ENCODE assay signal across 40 mouse cellular contexts in genomic region chr17:25954671-25955070, GRCm38 (mm10). TPM values are rescaled to one million over a fixed set of nuclear protein-coding genes. Genes with fewer than 3 reads are reported as not detected.
"Had no signal": no experiment of that assay in that cellular context is flagged by ENCODE, and none has a peak within 500 bp of the region (broad histone marks: within the 10 kb centered on the region; RNA-seq: fewer than 3 reads in every experiment).

No protein-coding gene starts in this region.

- H3K9me3 ChIP-seq: heart, embryonic 10.5 days; heart, embryonic 12.5 days; heart, embryonic 13.5 days; heart, embryonic 15.5 days; hindbrain, embryonic 10.5 days; hindbrain, embryonic 12.5 days; hindbrain, embryonic 13.5 days; hindbrain, embryonic 15.5 days; intestine, embryonic 15.5 days; kidney, embryonic 15.5 days had no signal

- H3K9ac ChIP-seq: heart, embryonic 12.5 days; heart, embryonic 13.5 days; heart, embryonic 15.5 days; hindbrain, embryonic 12.5 days; hindbrain, embryonic 13.5 days; hindbrain, embryonic 14.5 days; hindbrain, embryonic 15.5 days; intestine, embryonic 15.5 days; kidney, embryonic 15.5 days had no signal

- H3K4me2 ChIP-seq: heart, embryonic 11.5 days; heart, embryonic 12.5 days; heart, embryonic 13.5 days; heart, embryonic 15.5 days; hindbrain, embryonic 12.5 days; hindbrain, embryonic 13.5 days; hindbrain, embryonic 14.5 days; hindbrain, embryonic 15.5 days; intestine, embryonic 15.5 days; kidney, embryonic 15.5 days had no signal

- H3K36me3 ChIP-seq: hindbrain, embryonic 15.5 days had no signal

- DNase-seq: heart, postnatal 10 days; heart, postnatal 14 days; heart, postnatal 36 days; heart, postnatal 4 days; kidney, adult 11 months; kidney, adult 18-20 months; kidney, adult 2 months; kidney, adult 8-10 months; kidney, adult 9 months; kidney, postnatal 10 days; kidney, postnatal 14 days; kidney, postnatal 25 days; kidney, postnatal 36 days; kidney, postnatal 4 days; layer of hippocampus, adult 9-11 months; layer of hippocampus, postnatal 36 days had no signal

- ATAC-seq: hindbrain, embryonic 16.5 days; hindbrain, postnatal 0 days; inflammation-experienced regulatory T-cells, adult 6 months; intestine, embryonic 15.5 days; intestine, embryonic 16.5 days; intestine, postnatal 0 days had no signal

- H3K4me3 ChIP-seq: heart, embryonic 10.5 days; heart, embryonic 12.5 days; heart, embryonic 13.5 days; heart, embryonic 15.5 days; hindbrain, embryonic 10.5 days; hindbrain, embryonic 12.5 days; hindbrain, embryonic 13.5 days; hindbrain, embryonic 15.5 days; intestine, embryonic 15.5 days; kidney, embryonic 15.5 days; layer of hippocampus, adult 2 months had no signal

- H3K27ac ChIP-seq: heart, embryonic 10.5 days; heart, embryonic 13.5 days; heart, embryonic 15.5 days; hindbrain, embryonic 10.5 days; hindbrain, embryonic 12.5 days; hindbrain, embryonic 13.5 days; hindbrain, embryonic 14.5 days; hindbrain, embryonic 15.5 days; hindbrain, postnatal 0 days; intestine, embryonic 15.5 days; kidney, embryonic 15.5 days; kidney, postnatal 0 days; layer of hippocampus, adult 2 months had no signal

RNA-seq across cellular contexts. Expression of gene A930017K11Rik, which starts 2.3 kb away (rescaled TPM):
- polyA plus RNA-seq: heart, embryonic 14.5 days; heart, embryonic 16.5 days; heart, postnatal 0 days; inflammation-experienced regulatory T-cells, adult 6 months; large intestine, adult 2 months had no signal

RNA-seq across cellular contexts. Expression of gene Nhlrc4, which starts 9.9 kb away (rescaled TPM):
- polyA plus RNA-seq: heart, embryonic 13.5 days; heart, embryonic 14.5 days; heart, postnatal 0 days; hindbrain, embryonic 12.5 days; hindbrain, embryonic 13.5 days; hindbrain, embryonic 14.5 days; inflammation-experienced regulatory T-cells, adult 6 months; intestine, embryonic 14.5 days; intestine, postnatal 0 days; large intestine, adult 2 months had no signal
